Mouse (Mus musculus) lung, postnatal 0 days (tissue): ENCODE results near the gene Top2a.

Experiments
- CTCF ChIP-seq: IDR thresholded peaks from 2 replicates; pipeline ENCODE4 v1.5.1; 2016; ENCODE audit warnings: antibody characterized with exemption, mild to moderate bottlenecking
- EP300 ChIP-seq: IDR thresholded peaks from 2 replicates; pipeline ENCODE4 v1.6.1; 2016; ENCODE audit warnings: antibody characterized with exemption, mild to moderate bottlenecking, control low read depth

GRCm38 (mm10) chr11:98968716-98969495, 55.1 kb downstream of the Top2a start:
- TF ChIP-seq CTCF (no peak), EP300 (no peak)
